Mouse (Mus musculus) kidney, adult 2 months (tissue): ENCODE measurements around the gene Gemin7.

Experiments used
- CTCF ChIP-seq: fragments of 200-500 bp; conservative IDR thresholded peaks from 2 replicates; pipeline ENCODE4 v1.5.1; 2011; ENCODE audit warnings: low read depth, mild to moderate bottlenecking, control low read depth, low read length, moderate library complexity, mixed read lengths; ENCODE audit not compliant: insufficient read depth, insufficient read length
- POLR2A ChIP-seq: fragments of 200-500 bp; IDR thresholded peaks from one replicate; pipeline ENCODE4 v1.6.1; 2011; ENCODE audit warnings: low read depth, low read length, control low read depth

DNA sequence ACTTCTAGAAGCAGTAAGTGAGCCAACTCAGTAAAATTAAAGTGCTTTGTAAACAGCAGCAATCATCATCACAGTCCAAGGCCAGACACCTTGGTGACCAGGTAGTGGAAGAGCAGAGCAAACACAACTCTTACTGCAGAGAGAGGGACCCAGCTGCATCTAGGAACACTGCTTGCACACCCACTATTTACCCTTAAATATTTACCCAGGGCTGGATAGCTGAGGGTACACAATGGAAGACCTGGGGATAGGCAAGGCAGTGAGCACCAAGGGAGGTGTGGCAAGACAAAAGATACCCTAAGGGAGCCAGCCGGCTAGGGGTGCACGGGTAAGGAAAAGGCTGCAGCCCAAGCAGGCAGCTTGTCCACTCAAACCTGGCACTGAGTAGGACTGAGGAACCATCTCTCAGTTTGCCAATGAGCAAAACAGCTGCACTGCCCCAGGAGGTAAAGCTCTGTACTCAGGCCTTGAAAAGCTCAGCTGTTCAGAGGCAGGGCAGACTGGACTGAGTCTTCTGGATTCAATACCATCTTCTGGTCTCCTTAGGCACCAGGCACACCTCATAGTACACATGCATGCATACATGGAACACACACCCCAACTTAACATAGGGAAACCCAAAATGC is 29.9 kb downstream of the Gemin7 start:
- TF ChIP-seq CTCF (no peak), POLR2A (no peak)
